Comparison of ENCODE assay signal across 8 mouse cellular contexts in genomic region chr7:141902269-141902729, GRCm38 (mm10). TPM values are rescaled to one million over a fixed set of nuclear protein-coding genes. Genes with fewer than 3 reads are reported as not detected.
DNase-seq lines count a peak whose midpoint lies in the region; ATAC-seq and TF ChIP-seq lines count a peak whose summit lies in the region.

No protein-coding gene starts in this region.

- H3K27me3 ChIP-seq in embryonic facial prominence, embryonic 15.5 days, result peaks cover 20% of the 10 kb centered on the region; the same call in 1 of the 2 replicates
- H3K27me3 ChIP-seq in limb, embryonic 14.5 days (ENCODE audit: control insufficient read depth, insufficient read depth, low read length), result no peaks in the 10 kb centered on the region
- no peaks in the 10 kb centered on the region for H3K27me3 ChIP-seq in midbrain, postnatal 0 days (ENCODE audit: insufficient read depth, low read length)

- H3K27ac ChIP-seq in bone marrow, adult 2 months (ENCODE audit: control insufficient read depth, insufficient read depth, low read depth, low read length, poor library complexity), result peak overlapping the region; percentile 84
- peak overlapping the region; percentile 71 for H3K27ac ChIP-seq in embryonic facial prominence, embryonic 15.5 days (replicated peaks)
- peak overlapping the region; percentile 55; the same call in 1 of the 2 replicates for H3K27ac ChIP-seq in limb, embryonic 14.5 days (replicated peaks; ENCODE audit: low read depth, low read length)
- peak overlapping the region; percentile 84 for H3K27ac ChIP-seq in midbrain, postnatal 0 days (ENCODE audit: low read depth, low read length)

- TF ChIP-seq POLR2A in bone marrow, adult 2 months (IDR thresholded peaks at IDR 0.05; ENCODE audit: borderline replicate concordance, control insufficient read depth, low read depth, low read length), result peak; percentile 86
- TF ChIP-seq POLR2A in limb, embryonic 14.5 days (IDR thresholded peaks at IDR 0.05; ENCODE audit: borderline replicate concordance, extremely low read depth, insufficient read depth, insufficient read length), result peak; percentile 72; the same call in 1 of the 2 replicates

- H3K4me2 ChIP-seq in embryonic facial prominence, embryonic 15.5 days (replicated peaks), result peak overlapping the region; percentile 80
- H3K4me2 ChIP-seq in limb, embryonic 14.5 days (replicated peaks; ENCODE audit: low read depth, low read length, severe bottlenecking), result peak overlapping the region; percentile 71
- H3K4me2 ChIP-seq in midbrain, postnatal 0 days (ENCODE audit: low read depth, low read length, poor library complexity, severe bottlenecking), result peak overlapping the region; percentile 76

- peak; percentile 98 for ATAC-seq in embryonic facial prominence, embryonic 15.5 days (ENCODE audit: insufficient number of reproducible peaks, low FRiP score, low TSS enrichment, low read depth)
- ATAC-seq in limb, embryonic 14.5 days (ENCODE audit: low FRiP score, low read depth), result peak; percentile 97
- peak; percentile 96 for ATAC-seq in midbrain, postnatal 0 days (ENCODE audit: low FRiP score)

- DNase-seq in 416B (ENCODE audit: low read depth), result peak; percentile 98
- peak; percentile 99 for DNase-seq in heart, adult 8-10 months (ENCODE audit: low spot score)
- DNase-seq in kidney, adult 9 months, result peak; percentile 99
- DNase-seq in limb, embryonic 14.5 days (ENCODE audit: low spot score), result peak; percentile 99
- peak; percentile 99 for DNase-seq in midbrain, postnatal 0 days (ENCODE audit: low spot score)
- peak; percentile 100 for DNase-seq in spleen, postnatal 14 days (ENCODE audit: low spot score in 2 of 2)

- H3K36me3 ChIP-seq in embryonic facial prominence, embryonic 15.5 days, result no peaks in the 10 kb centered on the region
- H3K36me3 ChIP-seq in limb, embryonic 14.5 days (ENCODE audit: control insufficient read depth, insufficient read depth, low read length), result peaks cover under 1% of the 10 kb centered on the region; the same call in 1 of the 2 replicates
- H3K36me3 ChIP-seq in midbrain, postnatal 0 days (ENCODE audit: insufficient read depth, low read length), result no peaks in the 10 kb centered on the region

- under 1% methylated on average over 44 of the region's 44 CpGs for WGBS in bone marrow, adult 2 months
- under 1% methylated on average over 44 of the region's 44 CpGs for WGBS in embryonic facial prominence, embryonic 15.5 days
- under 1% methylated on average over 44 of the region's 44 CpGs for WGBS in limb, embryonic 14.5 days
- WGBS in midbrain, postnatal 0 days, result 0% methylated on average over 44 of the region's 44 CpGs

- H3K4me1 ChIP-seq in bone marrow, adult 2 months (ENCODE audit: control insufficient read depth, insufficient read depth, low read length), result peaks cover 3% of the 10 kb centered on the region
- peaks cover 18% of the 10 kb centered on the region for H3K4me1 ChIP-seq in embryonic facial prominence, embryonic 15.5 days
- H3K4me1 ChIP-seq in limb, embryonic 14.5 days (ENCODE audit: control insufficient read depth, insufficient read depth, low read length), result peaks cover 11% of the 10 kb centered on the region
- peaks cover 22% of the 10 kb centered on the region for H3K4me1 ChIP-seq in midbrain, postnatal 0 days (ENCODE audit: insufficient read depth, low read length)

- H3K9ac ChIP-seq in embryonic facial prominence, embryonic 15.5 days, result peak overlapping the region; percentile 92
- peak overlapping the region; percentile 88 for H3K9ac ChIP-seq in limb, embryonic 14.5 days (ENCODE audit: low read depth, low read length, severe bottlenecking)
- peak overlapping the region; percentile 90 for H3K9ac ChIP-seq in midbrain, postnatal 0 days (replicated peaks; ENCODE audit: low read length, poor library complexity, severe bottlenecking)

- TF ChIP-seq CTCF in bone marrow, adult 2 months (IDR thresholded peaks at IDR 0.05; ENCODE audit: control insufficient read depth, insufficient read depth, low read length), result no peak
- no peak for TF ChIP-seq CTCF in midbrain, postnatal 0 days (IDR thresholded peaks at IDR 0.05)

- no peaks in the 10 kb centered on the region for H3K9me3 ChIP-seq in embryonic facial prominence, embryonic 15.5 days (replicated peaks)
- no peaks in the 10 kb centered on the region for H3K9me3 ChIP-seq in limb, embryonic 14.5 days (ENCODE audit: control insufficient read depth, low read length)
- H3K9me3 ChIP-seq in midbrain, postnatal 0 days (ENCODE audit: low read length), result no peaks in the 10 kb centered on the region

- peak overlapping the region; percentile 94 for H3K4me3 ChIP-seq in bone marrow, adult 2 months (replicated peaks; ENCODE audit: control insufficient read depth, low read depth, low read length)
- H3K4me3 ChIP-seq in embryonic facial prominence, embryonic 15.5 days (replicated peaks), result peak overlapping the region; percentile 82
- H3K4me3 ChIP-seq in limb, embryonic 14.5 days (replicated peaks; ENCODE audit: low read length), result peak overlapping the region; percentile 85
- H3K4me3 ChIP-seq in midbrain, postnatal 0 days (ENCODE audit: low read depth, low read length), result peak overlapping the region; percentile 87

RNA-seq across cellular contexts. Expression of gene Tollip, which starts 16.0 kb away (rescaled TPM):
- polyA plus RNA-seq in bone marrow, adult 2 months (2011; ENCODE audit: insufficient read depth, insufficient read length, low replicate concordance, missing spikeins), result 19.7 and 30.1 TPM in 2 replicates
- 50.4 and 56.0 TPM in 2 replicates for polyA plus RNA-seq in embryonic facial prominence, embryonic 15.5 days (2015; fragmentation: Nextera tagmentation; extraction: Ambion mirVana)
- total RNA-seq in heart, adult 8-10 months (2022), result 10 to 100 TPM; 55.3 to 61.2 (median 57.8) TPM
- polyA plus RNA-seq in limb, embryonic 14.5 days (2012; rRNA removed), result 46.0 and 55.8 TPM in 2 replicates
- 41.3 and 46.3 TPM in 2 replicates for polyA plus RNA-seq in limb, embryonic 14.5 days (2014; fragmentation: Nextera tagmentation; extraction: Ambion mirVana)
- 99.4 and 110 TPM in 2 replicates for total RNA-seq in midbrain, postnatal 0 days (2014; rRNA removed)
- 78.0 and 81.3 TPM in 2 replicates for polyA plus RNA-seq in midbrain, postnatal 0 days (2015; fragmentation: Nextera tagmentation; extraction: Ambion mirVana)

RNA-seq across cellular contexts. Expression of gene Brsk2, which starts 47.3 kb away (rescaled TPM):
- not detected in 2 replicates for polyA plus RNA-seq in bone marrow, adult 2 months (2011; ENCODE audit: insufficient read depth, insufficient read length, low replicate concordance, missing spikeins)
- 1.2 and 1.7 TPM in 2 replicates for polyA plus RNA-seq in embryonic facial prominence, embryonic 15.5 days (2015; fragmentation: Nextera tagmentation; extraction: Ambion mirVana)
- total RNA-seq in heart, adult 8-10 months (2022), result under 1 TPM; 0.16 to 0.43 (median 0.22) TPM
- polyA plus RNA-seq in limb, embryonic 14.5 days (2012; rRNA removed), result 0.47 and 0.78 TPM in 2 replicates
- 0.66 and 0.68 TPM in 2 replicates for polyA plus RNA-seq in limb, embryonic 14.5 days (2014; fragmentation: Nextera tagmentation; extraction: Ambion mirVana)
- 137 and 159 TPM in 2 replicates for total RNA-seq in midbrain, postnatal 0 days (2014; rRNA removed)
- 18.9 and 20.1 TPM in 2 replicates for polyA plus RNA-seq in midbrain, postnatal 0 days (2015; fragmentation: Nextera tagmentation; extraction: Ambion mirVana)

Comparison
In these comparisons a context has a peak if more than half of its experiments do, and no peak if none do; other contexts are left out.
1. Peak in every context shown above with its lines: DNase-seq, ATAC-seq, H3K4me3 ChIP-seq and H3K27ac ChIP-seq.